Mouse (Mus musculus): ENCODE measurements around the gene Zfp385c. TPM values are rescaled to one million over a fixed set of nuclear protein-coding genes. Genes with fewer than 3 reads are reported as not detected.

Zfp385c gene
- polyA plus RNA-seq (2012; rRNA removed) = 2.3 TPM in 2 replicates

DNA sequence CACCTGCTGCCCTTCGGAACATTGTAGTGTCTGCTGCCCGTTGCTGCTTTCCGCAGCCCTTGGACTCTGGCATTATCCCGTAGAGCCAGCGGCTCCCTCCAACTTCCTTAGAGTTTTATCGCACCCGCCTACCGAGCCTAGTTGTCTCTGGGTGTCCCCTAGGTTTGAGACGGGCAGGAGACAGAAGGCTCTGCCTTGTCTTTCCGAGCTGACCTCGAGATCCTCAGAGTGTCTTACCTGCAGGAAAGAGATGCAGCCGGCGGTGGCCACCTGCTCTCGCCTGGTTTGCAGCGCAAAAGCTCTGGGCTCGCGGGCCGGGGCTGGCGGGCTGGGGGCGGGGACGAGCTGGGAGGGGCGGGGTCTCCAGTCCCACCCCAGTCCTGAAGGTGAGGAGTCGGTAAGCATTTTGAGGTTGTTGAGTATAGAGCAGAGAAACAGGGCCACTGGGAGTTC lies at the start of gene Zfp385c:
Gene Zfp385c (minus strand): TSS at position 292 of the 453 bp plus-strand sequence.

DNA sequence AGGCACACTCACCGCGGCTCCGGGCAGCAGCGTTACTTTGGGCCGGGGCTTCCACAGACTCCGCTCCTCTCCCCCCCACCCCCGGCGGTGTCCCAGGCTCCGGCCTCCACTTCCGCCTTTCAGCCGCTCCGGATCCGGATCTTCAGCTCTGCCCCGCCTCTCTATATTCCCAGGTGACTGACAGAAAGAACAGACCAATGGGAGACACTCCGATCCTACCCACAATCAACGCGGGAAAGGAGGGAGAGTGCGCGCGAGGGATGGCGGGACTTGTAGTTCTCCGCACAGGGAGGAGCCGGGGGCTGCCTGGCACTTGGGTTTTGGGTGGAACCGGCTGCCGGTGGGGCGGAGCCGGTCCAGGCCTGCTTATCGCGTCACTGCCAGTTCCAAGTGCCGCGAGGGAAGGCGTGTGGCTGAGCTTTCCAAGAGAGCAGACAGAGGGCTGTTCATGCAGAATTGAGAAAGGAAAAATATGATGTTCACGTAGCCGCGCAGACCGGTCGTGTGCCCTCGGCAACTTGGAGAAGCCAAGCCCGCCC lies 45.9 kb upstream of the Zfp385c start, which contains the start of gene Rab5c:
Gene Rab5c (minus strand): TSS at position 150 of the 539 bp plus-strand sequence.

DNA sequence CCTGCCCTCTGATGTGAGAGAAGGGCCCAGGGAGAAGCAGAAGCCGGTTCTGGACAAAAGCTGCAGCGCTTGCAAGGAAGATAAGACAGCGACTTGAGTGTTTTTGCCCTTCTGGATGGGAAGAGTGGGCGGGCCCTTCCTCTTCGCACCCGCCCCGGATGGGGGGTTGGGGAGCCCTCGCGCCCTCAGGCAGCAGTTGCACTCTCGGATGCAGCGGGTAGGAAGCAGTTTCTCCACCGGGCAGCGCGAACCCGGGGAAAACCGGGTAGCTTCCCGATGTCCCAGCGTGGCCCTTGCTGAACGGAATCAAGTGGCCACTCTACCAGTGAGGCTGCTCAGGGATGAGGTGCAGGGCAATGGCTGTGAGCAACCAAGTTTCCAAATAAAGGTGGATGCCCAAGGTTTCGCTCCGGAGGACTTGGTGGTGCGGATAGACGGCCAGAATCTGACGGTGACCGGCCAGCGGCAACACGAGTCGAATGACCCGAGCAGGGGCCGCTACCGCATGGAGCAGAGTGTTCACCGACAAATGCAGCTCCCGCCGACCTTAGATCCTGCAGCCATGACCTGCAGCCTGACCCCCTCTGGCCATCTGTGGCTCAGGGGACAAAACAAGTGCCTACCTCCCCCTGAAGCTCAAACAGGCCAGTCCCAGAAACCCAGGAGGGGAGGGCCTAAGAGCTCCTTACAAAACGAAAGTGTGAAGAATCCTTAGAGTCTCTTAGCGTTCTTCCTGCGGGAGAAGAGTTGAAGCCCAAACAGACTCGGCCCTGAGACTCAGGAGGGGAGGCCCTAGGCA lies 21.7 kb upstream of the Zfp385c start, which contains the start of gene Hspb9:
Gene Hspb9 (plus strand): TSS at position 116 of the 799 bp plus-strand sequence.

DNA sequence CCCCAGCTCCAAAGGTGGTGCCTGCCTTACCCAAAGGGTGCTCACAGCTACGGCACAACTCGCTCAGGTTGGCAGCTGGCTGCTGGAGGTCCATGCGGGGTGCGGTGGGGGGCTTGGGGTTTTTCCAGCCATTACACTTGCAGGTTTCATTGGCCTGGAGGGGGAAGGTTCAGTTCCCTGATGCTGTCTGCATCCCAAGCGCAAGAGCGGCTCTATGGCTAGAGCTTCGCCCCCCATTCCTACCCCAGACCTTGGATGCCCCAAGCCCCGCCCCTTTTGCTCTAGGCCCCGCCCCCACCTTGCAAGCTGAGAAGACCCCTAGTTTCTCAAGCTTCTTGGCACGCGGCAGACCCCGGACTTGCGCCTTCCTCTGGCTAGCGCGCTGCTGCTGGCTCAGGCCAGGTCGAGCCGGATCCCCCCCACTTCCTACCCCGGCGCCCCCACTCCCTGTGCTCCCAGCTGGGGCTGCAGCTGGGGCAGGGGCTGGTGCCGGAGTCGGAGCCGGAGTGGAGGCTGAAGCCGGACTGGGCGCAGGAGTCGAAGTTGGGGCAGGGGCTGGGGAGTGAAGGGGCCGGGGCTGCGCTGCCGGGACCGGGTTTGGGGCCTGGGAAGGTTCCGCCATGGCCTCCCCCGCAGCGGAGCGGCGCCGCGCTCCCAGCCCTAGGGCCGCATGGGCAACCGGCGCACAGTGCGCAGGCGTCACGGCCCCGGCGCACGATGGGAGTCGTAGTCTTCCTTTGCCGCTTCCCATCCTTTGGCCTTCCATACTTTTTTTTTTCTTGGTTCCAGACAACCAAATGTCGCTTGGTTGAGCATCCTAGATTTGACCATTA lies 19.7 kb upstream of the Zfp385c start, which contains the start of gene Kat2a:
Gene Kat2a (minus strand): TSS at position 683 of the 833 bp plus-strand sequence.

DNA sequence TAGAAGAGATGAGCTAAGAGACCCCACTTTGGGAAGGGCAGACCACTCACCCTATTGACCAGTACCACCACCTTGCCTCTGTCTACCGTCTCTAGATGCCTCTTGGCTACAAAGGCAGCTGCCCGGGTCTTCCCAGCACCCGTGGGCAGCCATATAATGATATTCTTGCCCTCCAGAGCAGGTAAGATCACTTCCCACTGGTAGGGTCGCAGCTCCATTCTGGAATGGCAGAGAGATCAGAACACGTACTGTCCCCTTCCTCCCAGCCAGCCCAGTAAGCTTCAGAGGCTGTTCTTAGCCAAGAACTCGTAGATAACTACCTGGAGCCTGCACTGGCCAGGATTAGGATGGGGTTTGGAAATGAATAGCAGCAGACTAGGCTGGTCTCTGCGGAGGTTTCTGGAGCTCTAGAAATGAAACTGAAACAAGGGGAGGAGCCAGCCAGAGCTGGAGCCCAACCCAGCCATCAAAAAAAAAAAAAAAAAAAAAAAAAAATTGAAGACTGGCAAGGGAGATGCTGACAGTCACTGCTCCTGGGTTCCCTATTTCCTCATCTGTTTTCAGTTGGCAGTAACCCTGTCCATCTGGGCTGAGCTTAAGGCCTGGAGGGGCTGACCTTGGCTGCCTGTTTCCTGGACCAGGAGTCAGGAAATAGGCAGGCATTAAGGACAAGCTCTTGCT lies 11.7 kb upstream of the Zfp385c start, which contains the start of gene Dhx58:
Gene Dhx58 (minus strand): TSS at position 421 of the 681 bp plus-strand sequence.

DNA sequence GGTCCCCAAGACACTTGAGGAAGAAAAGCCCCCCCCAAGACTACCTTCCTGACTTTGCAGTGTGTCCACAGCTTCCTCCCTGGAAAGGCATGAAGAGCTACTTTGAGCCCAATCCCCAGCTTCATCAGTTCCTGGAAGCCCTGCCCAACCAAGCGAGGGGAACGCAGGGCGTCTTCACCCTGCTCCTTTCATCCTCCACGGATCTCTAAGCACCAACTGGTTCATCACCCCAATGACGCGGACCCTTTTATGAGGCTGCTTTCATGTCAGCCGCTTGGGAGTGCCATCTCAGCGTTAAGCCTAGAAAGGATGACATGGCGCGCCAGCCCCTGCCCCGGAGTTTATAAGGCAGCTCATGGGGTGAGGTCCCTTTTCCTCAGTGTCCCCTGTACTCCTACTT lies 72.3 kb downstream of the Zfp385c start, which contains the start of gene Dnajc7:
Gene Dnajc7 (minus strand): TSS at position 187 of the 400 bp plus-strand sequence.

DNA sequence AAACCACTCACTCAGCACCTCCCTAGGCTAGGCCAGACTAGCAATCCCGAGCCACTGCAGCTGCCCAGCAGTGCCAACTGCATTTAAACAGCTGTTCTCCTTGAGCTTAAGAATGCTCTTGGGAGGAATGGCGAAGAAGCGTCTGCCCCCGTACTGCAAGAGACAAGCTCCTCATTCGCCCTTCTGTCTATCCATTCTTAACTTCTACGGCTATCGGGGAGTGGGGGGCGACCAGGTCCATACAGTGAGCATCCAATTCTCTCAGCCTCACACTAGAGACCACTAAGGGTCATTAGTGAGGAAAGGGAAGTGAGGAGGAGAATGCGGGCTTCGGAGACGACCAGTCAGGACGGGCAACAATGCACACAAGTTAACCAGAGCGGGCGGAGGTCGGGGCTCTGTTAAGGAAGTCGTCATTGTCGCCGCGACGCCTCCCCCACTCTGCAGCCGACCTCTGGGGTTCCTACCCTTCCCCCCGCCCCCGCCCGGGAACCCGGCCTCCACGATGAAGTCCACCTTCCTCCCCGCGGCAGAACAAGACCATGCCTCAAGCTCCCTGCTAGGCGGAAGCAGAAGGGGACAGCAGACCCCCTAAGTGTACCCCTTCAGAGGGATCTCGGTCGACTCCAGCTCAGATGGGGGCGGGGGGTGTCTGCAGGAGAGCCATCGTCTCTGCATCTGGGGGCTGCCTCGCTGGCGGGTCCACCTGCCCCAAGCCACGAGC lies 73.3 kb downstream of the Zfp385c start, which contains the start of gene Nkiras2:
Gene Nkiras2 (plus strand): TSS at position 484 of the 724 bp plus-strand sequence.

Other genes with a start within 250 kb of the Zfp385c start
- 0.87 and 1.6 TPM in 2 replicates for gene Klhl11, start 219.7 kb downstream of the Zfp385c start, polyA plus RNA-seq (2012; rRNA removed)
- gene Acly, start 164.5 kb downstream of the Zfp385c start, polyA plus RNA-seq (2012; rRNA removed) = 17.6 and 20.0 TPM in 2 replicates
- gene Ttc25, start 146.8 kb downstream of the Zfp385c start, polyA plus RNA-seq (2012; rRNA removed) = 0.19 and 0.40 TPM in 2 replicates
- 9.3 and 11.7 TPM in 2 replicates for gene Cnp, start 117.6 kb downstream of the Zfp385c start, polyA plus RNA-seq (2012; rRNA removed)
- 45.0 and 47.0 TPM in 2 replicates for gene Nkiras2, start 73.2 kb downstream of the Zfp385c start, polyA plus RNA-seq (2012; rRNA removed)
- 3.6 and 5.6 TPM in 2 replicates for gene Dnajc7, start 72.3 kb downstream of the Zfp385c start, polyA plus RNA-seq (2012; rRNA removed)
- 2.0 and 5.4 TPM in 2 replicates for gene Dhx58, start 11.8 kb upstream of the Zfp385c start, polyA plus RNA-seq (2012; rRNA removed)
- 20.3 and 20.9 TPM in 2 replicates for gene Kat2a, start 20.0 kb upstream of the Zfp385c start, polyA plus RNA-seq (2012; rRNA removed)
- not detected in 2 replicates for gene Hspb9, start 21.4 kb upstream of the Zfp385c start, polyA plus RNA-seq (2012; rRNA removed)
- 128 and 132 TPM in 2 replicates for gene Rab5c, start 45.8 kb upstream of the Zfp385c start, polyA plus RNA-seq (2012; rRNA removed)
- not detected in 2 replicates for gene Kcnh4, start 67.5 kb upstream of the Zfp385c start, polyA plus RNA-seq (2012; rRNA removed)
- gene Hcrt, start 70.5 kb upstream of the Zfp385c start, polyA plus RNA-seq (2012; rRNA removed) = not detected in 2 replicates
- gene Ghdc, start 78.5 kb upstream of the Zfp385c start, polyA plus RNA-seq (2012; rRNA removed) = 5.9 and 6.6 TPM in 2 replicates
- 7.1 and 7.4 TPM in 2 replicates for gene Stat5b, start 158.3 kb upstream of the Zfp385c start, polyA plus RNA-seq (2012; rRNA removed)
- gene Stat5a, start 166.9 kb upstream of the Zfp385c start, polyA plus RNA-seq (2012; rRNA removed) = 12.2 and 12.6 TPM in 2 replicates
- gene Stat3, start 247.1 kb upstream of the Zfp385c start, polyA plus RNA-seq (2012; rRNA removed) = 31.8 and 35.5 TPM in 2 replicates

Measured in stomach, adult 2 months (tissue).